Mouse (Mus musculus) CH12.LX (cell line): ENCODE data around the gene Hpse2.

ENCODE experiments used
- CHD2 ChIP-seq: IDR thresholded peaks from 2 replicates; pipeline ENCODE4 v1.6.1; 2011; ENCODE audit warnings: low read length, improper control_type of control experiment
- CTCF ChIP-seq, 2 experiments: IDR thresholded peaks in 1 of 2; conservative IDR thresholded peaks in 1 of 2; 2 replicates each; pipeline ENCODE4 v1.5.1; 2011 to 2012; ENCODE audit warnings: low read depth in 2 of 2, low read length in 2 of 2, improper control_type of control experiment in 1 of 2, inconsistent platforms in 1 of 2, mild to moderate bottlenecking in 1 of 2, moderate library complexity in 1 of 2
- MAFK ChIP-seq: IDR thresholded peaks from 2 replicates; pipeline ENCODE4 v1.6.1; 2011; ENCODE audit warnings: low read length, improper control_type of control experiment; ENCODE audit not compliant: insufficient replicate concordance
- POLR2A ChIP-seq: IDR thresholded peaks from 2 replicates; pipeline ENCODE4 v1.6.1; 2011; ENCODE audit warnings: low read depth, mild to moderate bottlenecking, improper control_type of control experiment, low read length
- USF2 ChIP-seq: conservative IDR thresholded peaks from 2 replicates; pipeline ENCODE4 v1.6.1; 2011; ENCODE audit warnings: low read depth, low read length, improper control_type of control experiment
- ZKSCAN1 ChIP-seq: IDR thresholded peaks from 2 replicates; pipeline ENCODE4 v1.6.1; 2012; ENCODE audit warnings: low read depth, inconsistent platforms, low read length, improper control_type of control experiment, borderline replicate concordance

DNA sequence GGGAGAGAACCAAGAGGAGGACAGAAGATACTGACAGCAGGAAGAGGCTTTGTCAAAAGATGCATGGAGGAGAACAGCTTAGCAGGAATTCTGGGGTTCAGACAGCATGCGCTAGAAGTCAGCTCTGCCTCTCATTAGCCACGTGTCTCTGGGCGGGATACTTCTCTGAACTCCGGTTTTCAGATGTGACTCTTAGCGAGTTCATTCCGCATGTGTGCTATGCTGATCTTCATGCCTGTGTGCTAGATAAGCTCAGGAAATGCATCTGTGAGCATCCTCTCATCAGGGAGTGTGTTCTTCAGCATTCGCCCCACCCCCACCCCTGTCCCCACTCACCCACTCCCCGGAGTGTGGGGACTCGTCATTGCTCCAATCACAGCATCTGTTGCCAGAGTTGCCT, 650.4 kb downstream of the Hpse2 start:
- TF ChIP-seq MAFK (no peak), POLR2A (no peak), USF2 (no peak), ZKSCAN1 (no peak), CHD2 (no peak), CTCF (conservative IDR thresholded peaks at IDR 0.05 in 1 of 2, IDR thresholded peaks at IDR 0.05 in 1 of 2; ENCODE audit: low read depth in 2 of 2, low read length in 2 of 2) (no peak)
